Mouse (Mus musculus): ENCODE data around the gene Tnfrsf1a.

GRCm38 (mm10) chr6:125322794-125323193, 26.4 kb upstream of the Tnfrsf1a start:
- TF ChIP-seq EP300 (optimal IDR thresholded peaks at IDR 0.05), result no peak
- TF ChIP-seq CTCF (IDR thresholded peaks at IDR 0.05; ENCODE audit: low read depth), result no peak

All from stomach, postnatal 0 days (tissue).